Mouse (Mus musculus): ENCODE results near the gene Ica1. TPM values are rescaled to one million over a fixed set of nuclear protein-coding genes. Genes with fewer than 3 reads are reported as not detected.

Gene Ica1
- total and polyA plus RNA-seq, 3 experiments = 0.36 TPM; not detected in 2

DNA sequence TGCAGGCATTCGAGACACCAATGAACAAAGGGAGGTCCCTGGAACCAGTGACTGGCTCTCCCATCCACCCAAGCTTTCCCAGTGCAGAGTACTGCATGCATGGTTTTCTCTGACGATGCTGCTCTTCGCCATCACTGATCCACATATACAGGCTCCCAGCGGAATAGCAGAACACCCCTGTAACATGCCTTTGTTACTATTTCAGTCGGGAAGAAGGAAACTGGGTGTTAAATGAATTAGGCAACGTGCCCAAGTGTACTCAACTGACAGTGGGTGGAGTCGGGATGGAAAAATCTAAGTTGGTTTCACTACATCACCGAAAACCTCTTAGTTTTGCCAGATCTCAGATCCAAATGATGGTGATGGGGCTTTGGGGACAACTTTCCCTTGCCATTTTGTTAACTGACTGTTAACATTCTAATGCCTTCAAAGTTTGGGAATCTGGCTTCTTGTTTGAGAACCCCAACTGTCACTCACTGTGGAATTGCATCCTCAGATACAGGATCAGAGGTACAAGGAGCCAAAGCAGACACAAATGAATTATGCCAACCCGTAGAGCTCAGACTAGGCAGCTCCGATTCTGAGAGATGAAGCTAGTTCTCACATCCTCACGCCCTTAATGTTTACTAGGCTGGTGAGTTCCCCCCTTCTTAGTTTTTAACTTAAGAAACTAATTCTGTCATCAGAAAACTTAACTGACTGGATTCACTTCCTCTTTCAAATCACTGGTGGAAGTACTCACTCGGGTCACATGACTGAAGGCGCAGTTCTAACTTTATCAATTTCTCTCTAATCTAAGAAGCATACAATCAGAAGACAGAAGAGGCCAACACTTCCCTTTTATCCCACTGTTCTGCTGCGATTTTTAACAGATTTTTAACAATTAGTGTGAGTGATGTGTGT, 91.4 kb downstream of the Ica1 start (continued):
- no peak for TF ChIP-seq CTCF (IDR thresholded peaks at IDR 0.05 in 2 of 3, conservative IDR thresholded peaks at IDR 0.05 in 1 of 3; ENCODE audit: control insufficient read depth in 1 of 3, insufficient read depth in 1 of 3, low read depth in 2 of 3, low read length in 3 of 3, poor library complexity in 1 of 3, severe bottlenecking in 1 of 3)
- no peak for TF ChIP-seq SIN3A (IDR thresholded peaks at IDR 0.05; ENCODE audit: low read length)
- no peak; the same call in 1 of the 2 replicates for TF ChIP-seq MXI1 (IDR thresholded peaks at IDR 0.05; ENCODE audit: low read depth, low read length)
- TF ChIP-seq POLR2A (IDR thresholded peaks at IDR 0.05; ENCODE audit: control insufficient read depth in 1 of 2, insufficient read depth in 1 of 2, low read depth in 1 of 2, low read length in 2 of 2, poor library complexity in 1 of 2) = no peak
- TF ChIP-seq HCFC1 (IDR thresholded peaks at IDR 0.05; ENCODE audit: low read depth, low read length) = no peak
- TF ChIP-seq CHD2 (IDR thresholded peaks at IDR 0.05; ENCODE audit: low read length) = no peak
- no peak for TF ChIP-seq TBP (IDR thresholded peaks at IDR 0.05; ENCODE audit: low read depth, low read length)
- no peak for TF ChIP-seq POLR2AphosphoS5 (IDR thresholded peaks at IDR 0.05; ENCODE audit: borderline replicate concordance, low read depth, low read length)
- peak; percentile 9; the same call in 1 of the 2 replicates for TF ChIP-seq SMC3 (IDR thresholded peaks at IDR 0.05; ENCODE audit: low read depth, low read length)
- peak; percentile 78 for TF ChIP-seq GATA1 (IDR thresholded peaks at IDR 0.05; ENCODE audit: low read depth, low read length)
- no peak for TF ChIP-seq JUND (IDR thresholded peaks at IDR 0.05; ENCODE audit: low read depth, low read length)
- TF ChIP-seq KAT2A (conservative IDR thresholded peaks at IDR 0.05; ENCODE audit: low read depth, low read length) = no peak
- no peak for TF ChIP-seq UBTF (IDR thresholded peaks at IDR 0.05; ENCODE audit: borderline replicate concordance, insufficient read depth, low read depth, low read length)
- TF ChIP-seq EP300 (IDR thresholded peaks at IDR 0.05; ENCODE audit: low read depth in 1 of 2, low read length in 2 of 2) = peak; percentile 50 to 67; a peak in 3 of 4 replicates
- TF ChIP-seq RAD21 (IDR thresholded peaks at IDR 0.05; ENCODE audit: low read depth, low read length) = no peak
- TF ChIP-seq MEF2A (IDR thresholded peaks at IDR 0.05; ENCODE audit: extremely low read depth, insufficient replicate concordance, low read depth, low read length, poor library complexity, severe bottlenecking) = no peak
- peak; percentile 100 for TF ChIP-seq RCOR1 (IDR thresholded peaks at IDR 0.05; ENCODE audit: low read depth, low read length)
- TF ChIP-seq ZNF384 (IDR thresholded peaks at IDR 0.05; ENCODE audit: low read depth, low read length) = no peak
- TF ChIP-seq ZMIZ1 (IDR thresholded peaks at IDR 0.05; ENCODE audit: low read depth, low read length) = no peak

DNA sequence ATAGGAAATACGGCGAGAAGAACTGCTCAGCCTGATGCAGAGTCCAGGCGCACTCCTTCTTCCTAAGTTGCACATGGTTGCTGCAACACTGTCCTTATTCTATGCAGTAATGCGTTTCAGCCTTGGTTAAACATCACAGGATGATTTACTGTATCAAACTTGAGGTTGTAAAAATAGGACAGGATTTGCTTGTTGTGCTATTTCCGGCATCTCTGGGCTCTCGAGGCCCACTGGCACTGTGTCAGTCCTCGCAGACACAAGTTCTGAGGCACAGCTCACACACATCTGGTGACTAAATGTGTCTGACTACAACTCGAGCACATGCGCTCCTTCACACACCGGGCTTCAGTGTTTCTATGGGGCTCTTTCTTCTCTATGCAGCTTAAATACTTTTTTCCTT, 94.9 kb downstream of the Ica1 start:
- no peak overlapping the region for H3K27ac ChIP-seq (ENCODE audit: control insufficient read depth, low read depth, low read length)
- H3K4me1 ChIP-seq (ENCODE audit: control insufficient read depth in 1 of 2, insufficient read depth in 2 of 2, low read length in 2 of 2) = peaks cover 0 to 6% of the 10 kb centered on the region in 2 experiments; a peak in 2 of 4 replicates
- H3K9ac ChIP-seq (ENCODE audit: control insufficient read depth, low read depth, low read length, poor library complexity, severe bottlenecking) = no peak overlapping the region
- no peaks in the 10 kb centered on the region; a peak in 1 of 4 replicates for H3K36me3 ChIP-seq (ENCODE audit: control insufficient read depth in 1 of 2, insufficient read depth in 2 of 2, low read length in 2 of 2)
- no peaks in the 10 kb centered on the region for H3K9me3 ChIP-seq (replicated peaks; ENCODE audit: insufficient read depth, low read length)
- TF ChIP-seq CHD2 (IDR thresholded peaks at IDR 0.05; ENCODE audit: low read length) (no peak), JUND (IDR thresholded peaks at IDR 0.05; ENCODE audit: low read depth, low read length) (no peak), TAL1 (IDR thresholded peaks at IDR 0.05; ENCODE audit: low read length) (no peak), POLR2A (IDR thresholded peaks at IDR 0.05; ENCODE audit: control insufficient read depth in 1 of 2, insufficient read depth in 1 of 2, low read depth in 1 of 2, low read length in 2 of 2, poor library complexity in 1 of 2) (no peak), ZMIZ1 (IDR thresholded peaks at IDR 0.05; ENCODE audit: low read depth, low read length) (no peak), MYB (IDR thresholded peaks at IDR 0.05; ENCODE audit: low read depth, low read length) (no peak), BHLHE40 (IDR thresholded peaks at IDR 0.05; ENCODE audit: borderline replicate concordance, low read depth, low read length) (no peak), ETS1 (IDR thresholded peaks at IDR 0.05; ENCODE audit: low read depth, low read length) (no peak), NELFE (IDR thresholded peaks at IDR 0.05; ENCODE audit: low read depth, low read length) (no peak), USF2 (IDR thresholded peaks at IDR 0.05; ENCODE audit: borderline replicate concordance in 1 of 2, insufficient read depth in 1 of 2, low read depth in 1 of 2, low read length in 2 of 2) (no peak), MXI1 (IDR thresholded peaks at IDR 0.05; ENCODE audit: low read depth, low read length) (no peak), POLR2AphosphoS5 (IDR thresholded peaks at IDR 0.05; ENCODE audit: borderline replicate concordance, low read depth, low read length) (no peak), MEF2A (IDR thresholded peaks at IDR 0.05; ENCODE audit: extremely low read depth, insufficient replicate concordance, low read depth, low read length, poor library complexity, severe bottlenecking) (no peak), GATA1 (IDR thresholded peaks at IDR 0.05; ENCODE audit: low read depth, low read length) (no peak), RAD21 (IDR thresholded peaks at IDR 0.05; ENCODE audit: low read depth, low read length) (no peak), POLR2AphosphoS2 (IDR thresholded peaks at IDR 0.05; ENCODE audit: low read length) (no peak)
- H3K4me3 ChIP-seq (ENCODE audit: control insufficient read depth in 1 of 2, insufficient read depth in 1 of 2, low read depth in 2 of 2, low read length in 2 of 2) = no peak overlapping the region
- no peaks in the 10 kb centered on the region for H3K79me2 ChIP-seq (ENCODE audit: control insufficient read depth, insufficient read depth, low read length, poor library complexity)
- no peak for DNase-seq (ENCODE audit: low read depth, low spot score)
- peaks cover 4 to 5% of the 10 kb centered on the region in 2 experiments; a peak in 3 of 4 replicates for H3K27me3 ChIP-seq (ENCODE audit: control insufficient read depth in 1 of 2, insufficient read depth in 2 of 2, low read length in 2 of 2)
